Mouse (Mus musculus) kidney, embryonic 16.5 days (tissue): Measurements from ENCODE around the gene Apobec3. TPM values are rescaled to one million over a fixed set of nuclear protein-coding genes. Genes with fewer than 3 reads are reported as not detected.

Experiments used
- polyA plus RNA-seq: library from polyadenylated mRNA; unstranded; fragments of >200 nt; fragmentation: Nextera tagmentation; extraction: Ambion mirVana; gene quantifications from 2 replicates; pipeline ENCODE4 v1.2.1, GENCODE M21; 2015

Gene Apobec3
- polyA plus RNA-seq, 1 experiment from 2014 or later = 29.3 TPM

Other genes with a start within 250 kb of the Apobec3 start
- gene Fam227a, start 232.7 kb upstream of the Apobec3 start, polyA plus RNA-seq = 1.1 and 1.4 TPM in 2 replicates
- 59.5 and 59.8 TPM in 2 replicates for gene Cby1, start 232.5 kb upstream of the Apobec3 start, polyA plus RNA-seq
- 262 and 263 TPM in 2 replicates for gene Tomm22, start 220.8 kb upstream of the Apobec3 start, polyA plus RNA-seq
- 18.2 and 19.6 TPM in 2 replicates for gene Josd1, start 203.7 kb upstream of the Apobec3 start, polyA plus RNA-seq
- 32.7 and 36.6 TPM in 2 replicates for gene Gtpbp1, start 200.8 kb upstream of the Apobec3 start, polyA plus RNA-seq
- 5.7 and 5.8 TPM in 2 replicates for gene Sun2, start 149.1 kb upstream of the Apobec3 start, polyA plus RNA-seq
- gene Dnal4, start 113.8 kb upstream of the Apobec3 start, polyA plus RNA-seq = 71.7 and 74.0 TPM in 2 replicates
- 1.7 and 1.9 TPM in 2 replicates for gene Nptxr, start 86.9 kb upstream of the Apobec3 start, polyA plus RNA-seq
- gene Npcd, start 57.4 kb upstream of the Apobec3 start, polyA plus RNA-seq = not detected in 2 replicates
- gene Cbx6, start 57.0 kb upstream of the Apobec3 start, polyA plus RNA-seq = 52.1 and 58.8 TPM in 2 replicates
- 3.3 and 3.9 TPM in 2 replicates for gene Cbx7, start 79.5 kb downstream of the Apobec3 start, polyA plus RNA-seq
- 4.3 and 6.2 TPM in 2 replicates for gene Pdgfb, start 123.3 kb downstream of the Apobec3 start, polyA plus RNA-seq
- gene Syngr1, start 199.7 kb downstream of the Apobec3 start, polyA plus RNA-seq = 14.3 and 16.0 TPM in 2 replicates
- gene Rpl3, start 200.2 kb downstream of the Apobec3 start, polyA plus RNA-seq = 981 and 1,131 TPM in 2 replicates
- gene Tab1, start 241.5 kb downstream of the Apobec3 start, polyA plus RNA-seq = 44.1 and 44.7 TPM in 2 replicates